Mouse (Mus musculus) kidney, postnatal 36 days (tissue): Measurements from ENCODE around the gene Zmym6.

Source experiments
- DNase-seq, 2 experiments: peaks; one replicate each; pipeline ENCODE4 v3.0.0; 2021 to 2022; ENCODE audit warnings: mixed read lengths in 2 of 2

The Zmym6 gene

GRCm38 (mm10) chr4:127125834-127126463 is 48.8 kb downstream of the Zmym6 start:
- DNase-seq = peak; percentile 89 to 96

GRCm38 (mm10) chr4:127134687-127135086 is 57.5 kb downstream of the Zmym6 start:
- no peak for DNase-seq

GRCm38 (mm10) chr4:127137591-127137990 is 60.4 kb downstream of the Zmym6 start:
- DNase-seq = no peak

GRCm38 (mm10) chr4:127138486-127138885 is 61.3 kb downstream of the Zmym6 start:
- peak in 1 of 2 experiments; percentile 20 for DNase-seq

DNA sequence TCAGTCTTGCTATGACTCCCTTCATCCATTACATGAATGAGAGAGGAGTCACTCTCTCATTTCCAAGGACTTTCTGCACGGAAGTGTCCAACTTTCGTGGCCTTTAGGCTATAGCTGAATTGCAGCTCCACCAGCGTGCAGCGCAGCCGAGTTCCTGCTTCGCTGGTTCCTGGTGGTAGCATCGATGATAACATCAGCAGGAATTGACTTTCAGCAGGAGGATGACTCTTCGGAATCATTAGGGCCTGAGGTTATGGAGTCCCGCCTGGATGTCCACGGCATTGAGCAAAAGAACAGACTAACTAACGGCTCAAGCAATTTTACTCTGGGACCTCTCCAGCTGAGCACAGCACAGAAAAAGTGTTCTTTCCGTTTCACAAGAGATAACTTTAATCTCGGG is 72.8 kb downstream of the Zmym6 start:
- DNase-seq = no peak

- no peak for DNase-seq
These were observed 76.2 kb downstream of the Zmym6 start for GRCm38 (mm10) chr4:127153345-127153744.

DNA sequence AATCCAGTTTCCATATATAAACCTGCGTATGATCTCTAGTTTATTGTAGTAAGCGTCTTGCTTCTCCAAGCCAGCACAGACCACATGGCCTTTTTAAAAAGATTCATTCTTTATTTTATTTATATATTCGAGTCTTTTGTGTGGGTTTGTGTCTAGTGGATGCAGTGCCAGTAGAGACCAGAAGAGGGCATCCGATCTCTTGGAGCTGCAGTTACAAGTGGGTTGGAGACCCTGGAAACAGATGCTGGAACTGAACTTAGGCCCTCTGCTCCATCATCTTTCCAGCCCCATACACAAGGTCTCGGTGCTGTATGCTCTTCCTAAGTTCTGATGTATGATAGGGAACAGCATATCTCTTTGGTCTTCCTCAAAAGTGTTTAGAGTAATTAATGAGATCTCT is 78.6 kb downstream of the Zmym6 start:
- DNase-seq = no peak

GRCm38 (mm10) chr4:127157746-127158145 is 80.6 kb downstream of the Zmym6 start:
- no peak for DNase-seq

- DNase-seq = no peak
These were observed 86.7 kb downstream of the Zmym6 start for GRCm38 (mm10) chr4:127163926-127164325.

GRCm38 (mm10) chr4:127167096-127167495 is 89.9 kb downstream of the Zmym6 start:
- DNase-seq = no peak

- DNase-seq = no peak
These were observed 90.5 kb downstream of the Zmym6 start for GRCm38 (mm10) chr4:127167731-127168130.

- DNase-seq = peak in 1 of 2 experiments; percentile 45
These were observed 91.2 kb downstream of the Zmym6 start for GRCm38 (mm10) chr4:127168211-127168913.

DNA sequence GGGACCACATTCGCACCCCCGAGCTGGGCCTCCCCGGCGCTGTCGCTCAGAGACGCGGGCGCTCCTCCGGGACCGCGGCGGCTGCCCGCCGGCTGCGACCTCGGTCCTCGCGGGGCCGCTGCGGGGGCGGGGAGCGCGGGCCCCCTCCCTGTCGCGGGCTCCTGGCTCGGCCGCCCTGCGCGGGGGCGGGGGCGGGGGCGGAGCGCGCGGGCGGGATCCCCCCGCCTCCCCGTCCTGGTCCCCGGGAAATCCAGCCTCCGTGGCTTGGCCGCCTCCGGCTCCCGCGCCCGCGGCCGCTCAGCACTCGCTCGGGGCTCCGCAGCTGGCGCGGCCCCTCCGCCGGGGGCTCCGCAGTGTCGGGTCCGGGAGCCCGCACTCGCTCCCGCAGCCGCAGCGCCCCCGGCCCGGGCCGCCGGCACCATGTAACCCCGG is 91.7 kb downstream of the Zmym6 start, which contains the start of gene Dlgap3:
Gene Dlgap3, plus strand, starts transcription at position 291 of the 432 bp plus-strand sequence.
- peak in 1 of 2 experiments; percentile 41 for DNase-seq

DNA sequence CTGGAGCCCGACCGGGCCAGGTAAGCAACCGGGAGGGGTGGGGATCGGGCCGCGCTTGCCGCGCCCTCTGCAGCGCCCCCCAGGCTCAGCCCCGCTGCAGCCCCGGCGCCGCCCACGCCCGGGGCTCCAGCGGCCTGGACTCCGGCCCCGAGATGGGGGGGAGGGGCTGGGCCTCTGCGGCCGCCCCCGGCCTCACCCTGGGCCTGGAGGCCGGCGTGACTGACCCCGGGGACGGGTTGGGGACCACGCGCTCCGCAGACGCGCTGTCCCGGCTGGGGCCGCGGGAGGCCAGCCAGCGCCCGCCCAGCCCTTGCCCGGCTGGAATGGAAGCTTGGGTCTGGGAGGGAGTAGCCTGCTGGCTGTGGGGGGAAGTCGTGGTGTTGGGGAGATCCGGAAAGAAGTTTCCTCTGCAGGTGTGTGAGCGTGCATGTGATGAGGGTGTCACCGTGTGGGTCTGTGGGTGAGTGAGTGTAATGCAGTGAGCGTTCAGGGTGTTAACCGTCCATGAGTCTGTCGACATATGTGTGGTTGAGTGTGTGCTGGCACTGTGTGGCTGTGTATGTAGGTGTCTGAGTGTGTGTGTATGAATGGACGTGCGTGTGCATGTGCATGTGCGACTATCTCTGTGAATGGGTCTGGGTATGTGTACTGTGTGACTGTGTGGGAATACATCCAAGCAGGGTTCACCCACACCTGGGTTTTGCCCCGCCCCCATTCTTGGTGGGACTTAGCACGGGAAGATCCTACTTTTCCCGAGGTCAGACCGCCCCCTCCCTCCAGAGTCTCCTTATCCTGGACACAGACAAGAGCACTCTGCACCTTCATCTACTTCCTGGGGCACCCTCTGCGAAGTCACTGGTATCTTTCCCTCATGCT is 92.4 kb downstream of the Zmym6 start:
- peak in 1 of 2 experiments; percentile 15 for DNase-seq

GRCm38 (mm10) chr4:127170866-127171265 is 93.7 kb downstream of the Zmym6 start:
- no peak for DNase-seq

- DNase-seq = no peak
These were observed 94.2 kb downstream of the Zmym6 start for GRCm38 (mm10) chr4:127171341-127171905.

GRCm38 (mm10) chr4:127172119-127172518 is 94.9 kb downstream of the Zmym6 start:
- no peak for DNase-seq

- no peak for DNase-seq
These were observed 95.4 kb downstream of the Zmym6 start for GRCm38 (mm10) chr4:127172614-127173013.

DNA sequence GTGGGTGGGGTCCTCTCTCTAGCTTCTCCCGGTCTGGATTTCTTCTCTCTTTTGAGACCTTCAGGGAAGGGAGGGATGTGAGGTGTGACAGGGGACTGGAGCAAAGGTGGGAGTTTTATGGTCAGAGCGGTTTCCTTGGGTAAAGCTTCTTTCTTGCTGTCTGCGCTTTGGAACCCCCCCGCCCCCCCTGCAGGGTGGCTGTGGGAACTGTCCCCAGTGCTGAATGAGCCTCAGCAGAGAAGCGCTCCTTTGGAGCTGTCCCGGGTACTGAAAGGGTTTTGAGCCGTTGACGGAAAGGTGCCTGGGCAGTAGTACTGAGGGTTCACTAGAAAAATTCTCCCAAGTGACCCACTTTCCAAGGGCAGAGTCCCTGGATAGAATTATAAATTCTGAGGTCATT is 96.3 kb downstream of the Zmym6 start:
- DNase-seq = peak; percentile 48 to 84
